Mouse (Mus musculus): ENCODE measurements around the gene Gm10376.
"Not testable (repeated sequence)": the region's sequence is repeated elsewhere in the genome, so short reads cannot be mapped to it uniquely, and the experiment has no call there.

DNA sequence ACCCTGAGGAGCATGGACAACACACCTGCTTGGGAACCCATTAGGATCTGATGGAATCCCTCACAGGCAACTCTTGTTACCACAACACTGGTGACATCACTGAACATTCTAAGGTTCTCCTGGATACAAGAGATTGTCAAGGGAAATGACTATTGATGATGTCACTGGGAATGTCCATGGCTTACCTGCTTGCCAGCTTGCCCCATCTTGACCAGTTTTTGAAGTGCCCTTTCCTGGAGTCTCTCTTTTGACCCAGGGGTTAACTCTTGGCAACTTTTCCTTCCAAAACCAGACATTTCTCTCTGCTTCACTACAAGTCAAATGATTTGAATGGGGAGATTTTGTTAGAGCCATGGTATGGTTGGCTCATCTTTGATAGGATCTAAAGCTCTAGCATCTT is at the start of gene Gm10376:
- TF ChIP-seq POLR2A (IDR thresholded peaks at IDR 0.05; ENCODE audit: borderline replicate concordance, extremely low read depth, low read depth, low read length); CTCF (IDR thresholded peaks at IDR 0.05; ENCODE audit: insufficient read depth, low read length): not testable (repeated sequence)

Measured in lung, adult 2 months (tissue).